Mouse (Mus musculus): ENCODE measurements around the gene Trip4. TPM values are rescaled to one million over a fixed set of nuclear protein-coding genes. Genes with fewer than 3 reads are reported as not detected.
"Not testable (repeated sequence)": the region's sequence is repeated elsewhere in the genome, so short reads cannot be mapped to it uniquely, and the experiment has no call there.

The Trip4 gene
- polyA plus RNA-seq, 1 experiment from 2014 or later: 27.5 TPM

DNA sequence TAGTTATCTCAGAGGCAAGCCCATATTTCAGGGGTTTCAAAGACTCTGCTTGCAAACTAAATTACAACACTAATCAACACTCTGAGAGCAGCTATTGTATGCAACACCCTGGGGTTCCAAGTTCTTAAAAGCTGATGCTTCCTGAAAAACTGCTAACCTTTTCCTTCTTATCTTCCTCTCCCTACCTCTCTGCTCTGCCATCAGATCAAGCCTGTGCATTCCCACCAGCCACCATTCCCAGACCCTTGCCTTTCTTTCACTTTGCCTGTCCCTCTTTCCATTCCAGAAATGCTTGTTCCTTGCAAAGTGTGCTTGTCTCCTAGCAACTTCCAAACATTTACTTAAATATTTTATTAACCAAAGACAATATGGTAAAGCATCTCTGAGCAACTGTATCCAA lies 116.7 kb downstream of the Trip4 start:
- no peaks in the 10 kb centered on the region for H3K27me3 ChIP-seq (replicated peaks; ENCODE audit: control insufficient read depth, insufficient read depth, low read length)
- H3K4me1 ChIP-seq (replicated peaks; ENCODE audit: control insufficient read depth, insufficient read depth, low read length): peaks cover 66% of the 10 kb centered on the region
- H3K9me3 ChIP-seq (ENCODE audit: control insufficient read depth, low read length): no peaks in the 10 kb centered on the region
- no peak overlapping the region for H3K27ac ChIP-seq (ENCODE audit: low read length)
- no peak for ATAC-seq
- no peaks in the 10 kb centered on the region for H3K36me3 ChIP-seq (ENCODE audit: control insufficient read depth, insufficient read depth)
- no peak overlapping the region for H3K4me2 ChIP-seq (ENCODE audit: low read length)
- no peak overlapping the region for H3K4me3 ChIP-seq (replicated peaks; ENCODE audit: low read length)
- no peak overlapping the region for H3K9ac ChIP-seq (replicated peaks; ENCODE audit: low read depth, low read length)

DNA sequence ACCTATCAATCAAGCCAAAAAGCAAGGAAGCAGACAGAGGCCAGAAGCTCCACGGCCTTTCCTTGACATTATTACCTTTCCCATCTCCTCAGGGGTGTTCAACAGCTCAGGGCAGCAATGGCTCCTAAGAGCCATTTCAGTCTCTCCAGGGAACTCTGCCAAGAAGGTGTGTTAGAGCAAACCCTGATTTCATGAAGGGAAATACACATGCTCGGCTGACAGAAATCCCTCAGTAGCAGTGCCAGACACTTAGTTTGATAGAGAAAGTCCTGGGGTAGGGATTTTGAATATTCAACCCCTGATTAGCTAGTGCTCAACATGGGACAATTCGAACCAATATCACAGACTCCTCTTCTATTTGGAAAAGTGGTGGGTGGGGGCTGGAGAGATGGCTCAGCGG lies 117.5 kb downstream of the Trip4 start:
- Histone ChIP-seq H3K9ac (replicated peaks; ENCODE audit: low read depth, low read length) (no peak overlapping the region), H3K27me3 (replicated peaks; ENCODE audit: control insufficient read depth, insufficient read depth, low read length) (no peaks in the 10 kb centered on the region), H3K4me3 (replicated peaks; ENCODE audit: low read length) (no peak overlapping the region), H3K9me3 (ENCODE audit: control insufficient read depth, low read length) (no peaks in the 10 kb centered on the region), H3K27ac (ENCODE audit: low read length) (no peak overlapping the region), H3K4me2 (ENCODE audit: low read length) (no peak overlapping the region), H3K4me1 (replicated peaks; ENCODE audit: control insufficient read depth, insufficient read depth, low read length) (peaks cover 68% of the 10 kb centered on the region), H3K36me3 (ENCODE audit: control insufficient read depth, insufficient read depth) (no peaks in the 10 kb centered on the region)
- no peak for ATAC-seq
- 65% methylated on average over 4 of the region's 4 CpGs for WGBS

DNA sequence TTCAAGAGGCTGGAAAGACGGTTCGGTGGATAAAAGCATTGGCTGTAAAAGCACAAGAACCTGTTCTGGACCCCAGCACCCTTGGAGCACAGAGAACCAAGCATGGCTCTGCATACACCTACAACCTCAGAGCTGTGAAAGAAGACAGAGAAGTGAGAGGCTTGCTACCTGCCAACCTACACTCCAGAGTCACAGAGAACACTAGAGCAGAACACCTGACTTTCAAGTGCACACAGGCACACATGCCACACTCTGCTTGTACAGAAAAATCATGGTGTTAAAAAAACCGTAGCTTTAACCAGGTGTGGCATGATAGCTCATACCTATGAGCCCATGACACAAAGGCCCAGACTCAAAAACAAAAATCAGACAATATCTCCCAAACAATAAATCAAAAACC lies 118.8 kb downstream of the Trip4 start:
- H3K36me3 ChIP-seq (ENCODE audit: control insufficient read depth, insufficient read depth): no peaks in the 10 kb centered on the region
- H3K4me1 ChIP-seq (replicated peaks; ENCODE audit: control insufficient read depth, insufficient read depth, low read length): peaks cover 58% of the 10 kb centered on the region
- H3K9me3 ChIP-seq (ENCODE audit: control insufficient read depth, low read length): no peaks in the 10 kb centered on the region
- no peaks in the 10 kb centered on the region for H3K27me3 ChIP-seq (replicated peaks; ENCODE audit: control insufficient read depth, insufficient read depth, low read length)
- no peak for ATAC-seq
- no peak overlapping the region for H3K27ac ChIP-seq (ENCODE audit: low read length)
- WGBS: 97% methylated on average over 3 of the region's 3 CpGs
- H3K9ac ChIP-seq (replicated peaks; ENCODE audit: low read depth, low read length): no peak overlapping the region
- no peak overlapping the region for H3K4me2 ChIP-seq (ENCODE audit: low read length)
- no peak overlapping the region for H3K4me3 ChIP-seq (replicated peaks; ENCODE audit: low read length)

DNA sequence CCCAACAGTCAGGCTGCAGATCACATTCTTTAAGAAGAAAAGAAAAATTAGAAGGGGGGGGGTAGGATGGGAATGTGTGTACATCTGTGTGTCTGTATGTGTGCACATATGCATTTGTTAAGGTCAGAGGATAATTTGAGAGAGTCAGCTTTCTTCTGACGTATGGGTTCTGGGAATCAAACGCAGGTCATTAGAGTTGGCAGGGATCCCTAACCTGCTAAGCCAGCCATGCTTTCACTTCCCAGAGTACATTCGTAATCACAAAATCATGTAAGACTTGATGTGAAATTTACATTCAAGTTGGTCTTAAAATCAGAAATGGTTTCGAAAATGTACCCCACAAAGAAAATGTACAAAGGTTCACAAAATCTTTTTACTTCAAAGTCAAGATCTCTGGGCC lies 120.0 kb downstream of the Trip4 start:
- ATAC-seq: no peak
- Histone ChIP-seq H3K27ac (ENCODE audit: low read length) (no peak overlapping the region), H3K4me1 (replicated peaks; ENCODE audit: control insufficient read depth, insufficient read depth, low read length) (peaks cover 46% of the 10 kb centered on the region)

DNA sequence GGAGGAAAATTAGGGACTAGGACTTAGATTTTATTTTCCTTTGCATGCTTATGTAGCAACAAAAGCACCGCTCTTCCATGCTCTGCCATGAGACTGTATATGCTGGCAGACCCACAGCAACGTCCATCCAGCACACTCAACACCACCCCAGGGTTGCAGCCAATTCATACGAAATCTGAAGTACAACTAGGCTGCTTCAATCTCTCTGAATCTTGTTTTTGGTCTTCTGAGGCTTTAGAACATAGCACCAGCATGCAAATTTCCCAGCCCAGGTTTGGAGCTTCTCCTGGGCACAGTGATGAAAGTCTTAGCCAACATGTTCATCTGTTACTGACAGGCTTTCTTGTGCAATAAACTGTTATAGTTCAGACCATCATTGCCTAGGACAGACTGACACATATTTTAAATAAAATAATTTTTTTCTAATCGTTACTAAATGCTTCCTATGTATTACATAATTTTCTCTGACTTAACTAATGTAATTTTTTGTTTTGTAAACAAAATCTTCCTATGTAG lies 120.7 kb downstream of the Trip4 start:
- H3K36me3 ChIP-seq (ENCODE audit: control insufficient read depth, insufficient read depth): no peaks in the 10 kb centered on the region
- peak overlapping the region; percentile 69 for H3K27ac ChIP-seq (ENCODE audit: low read length)
- WGBS: 67% methylated on average over 4 of the region's 4 CpGs
- no peak overlapping the region for H3K4me3 ChIP-seq (replicated peaks; ENCODE audit: low read length)
- no peak for ATAC-seq
- H3K4me1 ChIP-seq (replicated peaks; ENCODE audit: control insufficient read depth, insufficient read depth, low read length): peaks cover 42% of the 10 kb centered on the region
- no peaks in the 10 kb centered on the region for H3K9me3 ChIP-seq (ENCODE audit: control insufficient read depth, low read length)
- H3K27me3 ChIP-seq (replicated peaks; ENCODE audit: control insufficient read depth, insufficient read depth, low read length): no peaks in the 10 kb centered on the region
- no peak overlapping the region for H3K9ac ChIP-seq (replicated peaks; ENCODE audit: low read depth, low read length)
- no peak overlapping the region for H3K4me2 ChIP-seq (ENCODE audit: low read length)

More for the DNA sequence above, 120.0 kb downstream of the Trip4 start:
- H3K36me3 ChIP-seq (ENCODE audit: control insufficient read depth, insufficient read depth): no peaks in the 10 kb centered on the region
- no peak overlapping the region for H3K4me3 ChIP-seq (replicated peaks; ENCODE audit: low read length)
- no peak overlapping the region for H3K4me2 ChIP-seq (ENCODE audit: low read length)
- no peak overlapping the region for H3K9ac ChIP-seq (replicated peaks; ENCODE audit: low read depth, low read length)
- WGBS: 57% methylated on average over 4 of the region's 4 CpGs
- no peaks in the 10 kb centered on the region for H3K9me3 ChIP-seq (ENCODE audit: control insufficient read depth, low read length)
- no peaks in the 10 kb centered on the region for H3K27me3 ChIP-seq (replicated peaks; ENCODE audit: control insufficient read depth, insufficient read depth, low read length)

DNA sequence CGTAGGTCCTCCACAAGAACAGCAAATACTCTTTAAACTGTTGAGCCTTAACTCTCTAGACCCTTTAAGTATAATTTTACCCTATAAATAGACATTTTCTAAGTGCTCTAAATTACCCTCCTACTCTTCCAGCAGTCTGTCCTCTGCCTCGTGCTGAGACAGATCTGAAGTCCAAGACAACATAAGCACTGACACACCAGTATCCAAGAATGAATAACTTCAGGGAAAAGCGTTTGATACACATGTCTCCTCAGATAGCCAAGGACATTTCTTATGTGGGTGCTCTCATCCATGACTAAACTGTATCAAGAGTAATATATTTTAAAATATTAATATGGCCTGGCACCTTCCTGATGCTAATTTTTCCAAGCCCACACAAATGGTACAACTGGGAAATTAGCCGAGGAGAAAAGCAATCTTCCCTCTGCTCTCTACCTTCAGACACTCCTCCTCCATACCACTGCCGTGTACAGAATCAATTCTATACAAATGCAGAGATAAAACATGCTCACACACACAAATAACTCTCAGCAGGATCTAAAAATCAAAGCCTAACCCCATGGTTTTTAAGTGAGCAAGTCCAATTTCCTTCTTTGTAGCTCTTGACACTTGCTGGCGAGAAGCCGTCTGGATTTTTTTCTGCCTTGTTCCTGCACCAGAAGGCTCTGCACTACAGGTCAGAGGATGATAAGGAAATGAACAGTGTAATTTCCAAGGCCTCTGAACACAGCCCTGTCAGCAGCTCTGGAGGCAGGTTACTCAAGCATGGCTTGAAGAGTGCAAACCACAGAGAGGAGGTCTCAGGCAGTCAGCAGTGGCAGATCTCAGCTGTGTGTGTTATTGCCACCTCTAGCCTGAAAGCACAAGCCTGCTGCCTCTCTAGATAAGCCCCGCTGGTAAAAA lies 121.5 kb downstream of the Trip4 start:
- Histone ChIP-seq H3K9ac (replicated peaks; ENCODE audit: low read depth, low read length) (no peak overlapping the region), H3K4me3 (replicated peaks; ENCODE audit: low read length) (no peak overlapping the region), H3K36me3 (ENCODE audit: control insufficient read depth, insufficient read depth) (no peaks in the 10 kb centered on the region), H3K27me3 (replicated peaks; ENCODE audit: control insufficient read depth, insufficient read depth, low read length) (no peaks in the 10 kb centered on the region), H3K4me1 (replicated peaks; ENCODE audit: control insufficient read depth, insufficient read depth, low read length) (peaks cover 39% of the 10 kb centered on the region), H3K9me3 (ENCODE audit: control insufficient read depth, low read length) (no peaks in the 10 kb centered on the region), H3K4me2 (ENCODE audit: low read length) (no peak overlapping the region), H3K27ac (ENCODE audit: low read length) (peak overlapping the region; percentile 69)
- WGBS: 37% methylated on average over 8 of the region's 8 CpGs
- ATAC-seq: peak; percentile 71; the same call in 1 of the 2 replicates

DNA sequence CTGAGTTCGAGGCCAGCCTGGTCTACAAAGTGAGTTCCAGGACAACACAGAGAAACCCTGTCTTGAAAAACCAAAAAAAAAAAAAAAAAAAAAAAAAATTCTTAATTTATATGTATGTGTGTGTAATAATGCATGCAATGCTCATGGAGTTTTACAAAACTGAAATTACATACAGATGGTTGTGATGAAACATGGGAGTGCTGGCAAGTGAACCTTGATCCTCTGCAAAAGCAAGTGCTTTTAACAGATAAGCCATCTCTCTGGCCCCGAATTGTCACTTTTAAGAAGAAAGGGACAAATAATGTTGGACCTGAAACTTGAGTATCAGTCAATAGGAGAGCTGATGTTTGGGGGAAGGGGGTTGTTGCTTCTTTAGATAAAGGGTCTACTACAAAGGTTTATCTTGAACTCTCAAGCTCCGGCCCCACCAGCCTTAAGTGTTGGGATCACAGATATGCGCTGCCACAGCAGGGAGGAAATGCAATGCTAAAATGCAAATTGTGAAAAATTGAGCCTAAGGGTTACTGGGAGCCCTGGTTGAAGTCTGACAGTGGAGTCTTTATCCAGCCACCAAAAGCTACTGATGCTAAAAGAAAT lies 122.7 kb downstream of the Trip4 start:
- Histone ChIP-seq H3K9me3 (ENCODE audit: control insufficient read depth, low read length) (no peaks in the 10 kb centered on the region), H3K27me3 (replicated peaks; ENCODE audit: control insufficient read depth, insufficient read depth, low read length) (no peaks in the 10 kb centered on the region), H3K4me3 (replicated peaks; ENCODE audit: low read length) (no peak overlapping the region), H3K9ac (replicated peaks; ENCODE audit: low read depth, low read length) (no peak overlapping the region), H3K27ac (ENCODE audit: low read length) (no peak overlapping the region), H3K36me3 (ENCODE audit: control insufficient read depth, insufficient read depth) (no peaks in the 10 kb centered on the region), H3K4me2 (ENCODE audit: low read length) (no peak overlapping the region), H3K4me1 (replicated peaks; ENCODE audit: control insufficient read depth, insufficient read depth, low read length) (peaks cover 29% of the 10 kb centered on the region)
- no peak for ATAC-seq
- 90% methylated on average over 4 of the region's 4 CpGs for WGBS

DNA sequence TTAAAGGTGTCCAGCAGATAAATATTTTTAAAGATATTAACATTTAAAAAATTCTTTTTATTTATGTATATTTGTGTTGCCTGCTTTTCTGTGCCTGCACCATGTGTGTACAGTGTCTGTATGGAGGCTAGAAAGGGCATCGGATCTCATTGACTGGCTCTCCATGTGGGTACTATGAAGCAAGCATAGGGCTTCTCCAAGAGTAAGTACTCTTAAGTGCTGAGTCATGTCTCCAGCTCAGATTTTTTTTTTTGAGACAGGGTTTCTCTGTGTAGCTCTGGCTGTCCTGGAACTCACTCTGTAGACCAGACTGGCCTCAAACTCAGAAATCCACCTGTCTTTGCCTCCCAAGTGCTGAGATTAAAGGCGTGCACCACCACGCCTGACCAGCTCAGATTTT lies 129.0 kb downstream of the Trip4 start:
- WGBS: 89% methylated on average over 3 of the region's 3 CpGs
- not testable (repeated sequence) for H3K27me3 ChIP-seq (replicated peaks; ENCODE audit: control insufficient read depth, insufficient read depth, low read length); H3K27ac ChIP-seq (ENCODE audit: low read length); ATAC-seq; H3K4me2 ChIP-seq (ENCODE audit: low read length); H3K36me3 ChIP-seq (ENCODE audit: control insufficient read depth, insufficient read depth); H3K9me3 ChIP-seq (ENCODE audit: control insufficient read depth, low read length); H3K4me3 ChIP-seq (replicated peaks; ENCODE audit: low read length); H3K9ac ChIP-seq (replicated peaks; ENCODE audit: low read depth, low read length)
- peaks cover 19% of the 10 kb centered on the region for H3K4me1 ChIP-seq (replicated peaks; ENCODE audit: control insufficient read depth, insufficient read depth, low read length)

Data from forebrain, embryonic 16.5 days (tissue).